Mouse (Mus musculus) forebrain, embryonic 14.5 days (tissue): Measurements from ENCODE around the gene Ly6g5c. TPM values are rescaled to one million over a fixed set of nuclear protein-coding genes. Genes with fewer than 3 reads are reported as not detected.
A peak's percentile ranks its signal among the peaks of the same experiment; 100 is the strongest.

Experiments used
- ATAC-seq: fragments of 200-750 bp; cut with Nextera tagmentation; 2 replicates; pipeline ENCODE4 v1.8.0; 2017; ENCODE audit warnings: mild to moderate bottlenecking, moderate library complexity
- DNase-seq: peaks from one replicate; pipeline ENCODE4 v3.0.0-alpha.2; 2015; ENCODE audit warnings: low spot score
- H3K27ac ChIP-seq: fragments of 300-500 bp; sonication (generic); 2 replicates; pipeline ENCODE4 v1.5.1; 2014; ENCODE audit warnings: low read depth, mild to moderate bottlenecking, control low read depth, low read length, moderate library complexity
- H3K27me3 ChIP-seq: fragments of 300-500 bp; sonication (generic); replicated peaks from 2 replicates; pipeline ENCODE4 v1.6.1; 2014; ENCODE audit warnings: low read length, control low read depth, mixed read lengths; ENCODE audit not compliant: control insufficient read depth, insufficient read depth
- H3K36me3 ChIP-seq: fragments of 300-500 bp; sonication (generic); 2 replicates; pipeline ENCODE4 v1.6.1; 2014; ENCODE audit warnings: low read length, control low read depth; ENCODE audit not compliant: control insufficient read depth, insufficient read depth
- H3K4me1 ChIP-seq: fragments of 300-500 bp; sonication (generic); 2 replicates; pipeline ENCODE4 v1.6.1; 2014; ENCODE audit warnings: antibody characterized with exemption, low read length, control low read depth; ENCODE audit not compliant: control insufficient read depth, insufficient read depth
- H3K4me2 ChIP-seq: fragments of 300-500 bp; sonication (generic); 2 replicates; pipeline ENCODE4 v1.6.1; 2014; ENCODE audit warnings: mild to moderate bottlenecking, control low read depth, low read length
- H3K4me3 ChIP-seq: fragments of 300-500 bp; sonication (generic); 2 replicates; pipeline ENCODE4 v1.5.1; 2014; ENCODE audit warnings: low read depth, low read length, control low read depth
- H3K9ac ChIP-seq: fragments of 300-500 bp; sonication (generic); 2 replicates; pipeline ENCODE4 v1.6.1; 2014; ENCODE audit warnings: mild to moderate bottlenecking, low read length, control low read depth, moderate library complexity
- H3K9me3 ChIP-seq: fragments of 300-500 bp; sonication (generic); replicated peaks from 2 replicates; pipeline ENCODE4 v1.6.1; 2016; ENCODE audit warnings: low read length, control low read depth, mixed read lengths; ENCODE audit not compliant: control insufficient read depth
- WGBS: fragments of 180-500 bp; shearing (Covaris S2); extraction: QIAGEN DNeasy Blood & Tissue Kit; methylation state at CpG from one replicate; pipeline ENCODE4 v1.1.7; 2014; 5-methylcytosine and 5-hydroxymethylcytosine counted together
- polyA plus RNA-seq: library from polyadenylated mRNA; unstranded; fragments of >200 nt; fragmentation: Nextera tagmentation; extraction: Ambion mirVana; gene quantifications from 2 replicates; pipeline ENCODE4 v1.2.1, GENCODE M21; 2014

Gene Ly6g5c
- polyA plus RNA-seq, 1 experiment from 2014 or later, result not detected

- 2% methylated on average over 48 of the region's 48 CpGs for WGBS
- Histone ChIP-seq H3K4me3 (peak within 1 kb of the TSS; percentile 17), H3K27ac (no peak within 1 kb of the TSS), H3K4me2 (peak within 1 kb of the TSS; percentile 47), H3K27me3 (peaks cover 32% of the 10 kb centered on the region), H3K9me3 (no peaks in the 10 kb centered on the region), H3K36me3 (peaks cover 28% of the 10 kb centered on the region), H3K9ac (peak within 1 kb of the TSS; percentile 37), H3K4me1 (peaks cover 14% of the 10 kb centered on the region)
- ATAC-seq (0 out of 2 replicates have a peak, but pooled peaks have one; percentile 45), DNase-seq (no peak)
Measured at GRCm38 (mm10) chr17:35064951-35065947, 42.8 kb upstream of the Ly6g5c start, which contains the start of gene Ly6g6c. Gene Ly6g6c (plus strand): TSS chr17:35065388.

DNA sequence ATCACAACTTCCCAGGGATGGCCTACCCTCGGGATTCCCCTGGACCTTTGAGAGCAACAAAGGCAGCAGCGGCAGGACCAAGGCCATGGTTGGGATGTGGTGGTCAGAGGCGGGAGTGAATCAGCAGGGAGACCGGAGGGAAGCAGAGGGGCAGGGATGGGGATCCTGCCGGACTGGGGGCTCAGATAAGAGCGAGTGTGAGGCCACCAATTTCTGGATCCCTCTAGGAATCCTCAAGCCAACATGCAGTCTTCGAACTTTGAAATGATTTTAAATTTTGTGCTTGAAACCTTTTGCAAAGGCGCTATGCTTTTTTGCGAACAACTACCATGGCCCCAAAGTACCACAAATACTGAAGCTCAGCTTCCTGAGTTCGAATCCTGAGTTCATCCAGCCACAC, 42.0 kb upstream of the Ly6g5c start, which contains the start of gene Mpig6b:
TSS of gene Mpig6b (minus strand) at position 101 of the 400 bp plus-strand sequence.
- Histone ChIP-seq H3K27ac (no peak within 1 kb of the TSS), H3K9me3 (no peaks in the 10 kb centered on the region), H3K27me3 (peaks cover 32% of the 10 kb centered on the region), H3K9ac (peak within 1 kb of the TSS; percentile 37), H3K4me1 (peaks cover 7% of the 10 kb centered on the region), H3K4me2 (peak within 1 kb of the TSS; percentile 47), H3K36me3 (peaks cover 22% of the 10 kb centered on the region), H3K4me3 (peak within 1 kb of the TSS; percentile 17)
- DNase-seq (no peak), ATAC-seq (no peak)
- 45% methylated on average over 10 of the region's 10 CpGs for WGBS

DNA sequence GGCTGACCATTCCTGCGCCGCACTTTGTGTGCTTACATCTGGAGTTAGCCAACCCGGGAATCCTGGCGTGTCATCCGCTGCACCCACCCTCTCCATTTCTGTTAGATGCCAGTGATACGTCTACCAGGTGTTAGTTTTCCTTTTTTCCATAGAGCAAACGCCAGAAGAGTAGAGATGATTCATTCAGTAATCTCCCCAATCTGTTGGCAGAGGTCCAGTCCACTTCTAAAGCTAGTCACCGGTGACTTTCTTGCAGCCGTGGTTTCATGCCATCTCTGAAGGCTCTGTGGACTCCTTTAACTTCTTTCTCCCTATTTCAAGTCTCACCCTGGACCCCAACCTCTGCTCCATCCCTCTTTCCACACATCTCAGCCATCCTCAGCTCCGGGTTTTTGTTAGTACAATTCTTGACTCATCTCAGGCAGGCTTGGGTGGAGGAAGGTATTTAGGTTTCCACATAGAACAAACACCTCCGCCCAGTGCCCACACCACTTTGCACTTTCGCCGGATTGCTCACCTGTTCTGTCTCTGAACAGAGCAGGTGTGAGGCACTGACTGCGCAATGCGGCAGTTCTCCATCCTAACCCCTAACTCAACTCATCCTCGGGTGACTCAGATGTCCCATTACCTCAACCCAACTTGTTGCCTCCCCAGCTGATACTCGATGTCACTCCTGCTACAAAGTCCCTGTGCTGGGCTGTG, 39.7 kb upstream of the Ly6g5c start:
- no peak for DNase-seq
- Histone ChIP-seq H3K9me3 (no peaks in the 10 kb centered on the region), H3K27ac (no peak overlapping the region), H3K36me3 (0 out of 2 replicates have a peak, but pooled peaks cover 1% of the 10 kb centered on the region), H3K27me3 (peaks cover 32% of the 10 kb centered on the region), H3K4me3 (no peak overlapping the region), H3K4me2 (no peak overlapping the region), H3K4me1 (peaks cover 7% of the 10 kb centered on the region), H3K9ac (no peak overlapping the region)
- ATAC-seq, result no peak
- WGBS, result 87% methylated on average over 17 of the region's 17 CpGs

GRCm38 (mm10) chr17:35070556-35071229, 37.4 kb upstream of the Ly6g5c start:
- Histone ChIP-seq H3K9ac (no peak overlapping the region), H3K36me3 (no peaks in the 10 kb centered on the region), H3K27me3 (peaks cover 14% of the 10 kb centered on the region), H3K4me3 (no peak overlapping the region), H3K4me1 (no peaks in the 10 kb centered on the region), H3K27ac (no peak overlapping the region), H3K4me2 (no peak overlapping the region), H3K9me3 (no peaks in the 10 kb centered on the region)
- DNase-seq, result no peak
- no peak for ATAC-seq
- WGBS, result 62% methylated on average over 6 of the region's 6 CpGs

DNA sequence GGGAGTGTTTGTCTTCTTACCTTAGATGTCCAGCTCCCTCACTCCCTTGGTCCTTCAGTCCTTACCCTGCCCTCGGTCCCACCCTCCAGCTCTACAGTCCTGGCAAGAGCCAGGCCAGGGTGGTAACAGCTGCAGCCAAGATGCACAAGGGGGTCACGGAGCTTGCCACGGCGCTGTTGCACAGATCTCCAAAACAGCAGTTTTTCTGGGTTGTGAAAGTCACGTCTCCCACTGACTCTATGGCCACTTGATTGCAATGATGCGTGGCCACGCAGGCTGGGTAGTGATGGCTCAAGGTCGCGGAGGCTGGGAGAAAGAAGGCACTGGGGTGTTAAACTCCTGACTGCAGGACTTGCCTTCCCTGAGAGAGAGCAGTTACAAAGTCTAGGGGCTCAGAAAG, 36.6 kb upstream of the Ly6g5c start:
- 86% methylated on average over 9 of the region's 9 CpGs for WGBS

GRCm38 (mm10) chr17:35074097-35074496, 34.0 kb upstream of the Ly6g5c start:
- DNase-seq, result no peak
- ATAC-seq, result no peak
- 60% methylated on average over 17 of the region's 17 CpGs for WGBS
- peaks cover 11% of the 10 kb centered on the region; the same call in 1 of the 2 replicates for H3K4me1 ChIP-seq
- no peak overlapping the region for H3K27ac ChIP-seq
- no peak overlapping the region for H3K4me2 ChIP-seq
- H3K4me3 ChIP-seq, result no peak overlapping the region
- H3K36me3 ChIP-seq, result no peaks in the 10 kb centered on the region
- H3K27me3 ChIP-seq, result no peaks in the 10 kb centered on the region
- H3K9me3 ChIP-seq, result no peaks in the 10 kb centered on the region
- H3K9ac ChIP-seq, result no peak overlapping the region

More for the DNA sequence above, 36.6 kb upstream of the Ly6g5c start:
- Histone ChIP-seq H3K4me2 (no peak overlapping the region), H3K4me3 (no peak overlapping the region), H3K27me3 (0 out of 2 replicates have a peak, but pooled peaks cover 7% of the 10 kb centered on the region), H3K9ac (no peak overlapping the region), H3K27ac (no peak overlapping the region), H3K4me1 (no peaks in the 10 kb centered on the region), H3K9me3 (no peaks in the 10 kb centered on the region), H3K36me3 (no peaks in the 10 kb centered on the region)
- ATAC-seq (no peak), DNase-seq (no peak)

DNA sequence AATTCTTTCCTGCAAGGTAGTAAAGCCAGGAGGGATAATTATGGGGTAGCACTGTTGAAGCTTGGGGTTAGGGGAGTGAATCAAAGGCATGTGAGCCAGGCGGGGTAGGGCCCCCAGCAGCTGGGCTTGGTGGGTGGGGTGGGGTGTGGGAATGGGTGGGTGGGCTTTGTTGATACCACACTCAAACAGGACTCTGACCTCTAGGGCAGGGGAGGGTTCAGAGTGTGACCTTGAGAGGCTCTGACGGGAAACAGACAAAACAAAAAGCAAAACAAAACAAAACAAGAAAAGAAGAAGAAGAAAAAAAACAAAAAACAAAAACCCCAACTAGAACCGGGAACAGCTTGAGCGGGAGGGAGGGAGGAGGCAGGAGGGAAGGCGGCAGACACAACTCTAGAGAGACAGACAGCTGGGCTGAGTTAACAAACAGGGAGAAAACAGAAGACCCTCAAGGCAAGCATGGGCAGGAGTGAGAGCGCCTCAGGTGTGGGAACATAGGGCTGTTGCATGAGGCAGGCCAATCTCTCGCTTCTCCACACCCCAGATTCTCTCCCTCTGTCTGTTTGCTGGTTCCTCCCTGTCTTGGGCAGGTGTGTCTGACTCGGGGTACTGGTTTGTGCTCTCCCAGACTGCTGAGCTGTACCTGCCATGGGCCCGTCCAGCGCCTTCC, 31.4 kb upstream of the Ly6g5c start, which contains the start of gene Ly6g6e:
TSS of gene Ly6g6e (plus strand) at position 396 of the 670 bp plus-strand sequence.
- Histone ChIP-seq H3K4me2 (peak within 1 kb of the TSS; percentile 35), H3K4me3 (peak within 1 kb of the TSS; percentile 4; the same call in 1 of the 2 replicates), H3K9me3 (no peaks in the 10 kb centered on the region), H3K27me3 (no peaks in the 10 kb centered on the region), H3K9ac (peak within 1 kb of the TSS; percentile 41; the same call in 1 of the 2 replicates), H3K4me1 (peaks cover 11% of the 10 kb centered on the region; the same call in 1 of the 2 replicates), H3K36me3 (no peaks in the 10 kb centered on the region), H3K27ac (peak within 1 kb of the TSS; percentile 52; the same call in 1 of the 2 replicates)
- peak; percentile 70 for DNase-seq
- 30% methylated on average over 10 of the region's 10 CpGs for WGBS
- ATAC-seq, result peak; percentile 84

DNA sequence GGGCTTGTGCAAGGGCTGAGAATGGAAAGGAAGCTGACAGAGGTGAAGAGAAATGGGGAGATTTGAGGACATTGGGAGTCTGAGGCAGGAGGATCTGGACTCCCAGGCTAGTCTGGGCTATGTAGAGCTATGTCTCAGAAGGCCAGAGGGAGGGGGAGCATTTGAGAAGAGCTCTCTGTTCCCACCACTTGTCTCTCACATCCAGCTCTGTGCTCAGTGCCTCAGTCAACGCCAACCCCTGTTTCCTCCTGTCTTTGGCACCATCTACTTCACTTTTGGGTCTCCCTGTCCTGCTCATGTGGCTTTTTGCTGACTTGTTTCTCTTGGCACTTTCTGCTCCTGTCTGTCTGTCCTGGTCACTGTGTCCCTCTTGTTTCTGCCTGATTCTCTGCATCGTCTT, 30.8 kb upstream of the Ly6g5c start:
- peak overlapping the region; percentile 35 for H3K4me2 ChIP-seq
- WGBS, result 38% methylated on average over 2 of the region's 2 CpGs
- H3K27me3 ChIP-seq, result no peaks in the 10 kb centered on the region
- peak overlapping the region; percentile 41; the same call in 1 of the 2 replicates for H3K9ac ChIP-seq
- 0 out of 2 replicates have a peak overlapping the region, but pooled peaks have one; percentile 52 for H3K27ac ChIP-seq
- ATAC-seq (peak; percentile 67), DNase-seq (no peak)
- peak overlapping the region; percentile 4; the same call in 1 of the 2 replicates for H3K4me3 ChIP-seq
- H3K36me3 ChIP-seq, result no peaks in the 10 kb centered on the region
- no peaks in the 10 kb centered on the region for H3K9me3 ChIP-seq
- peaks cover 11% of the 10 kb centered on the region; the same call in 1 of the 2 replicates for H3K4me1 ChIP-seq
